Mouse (Mus musculus) gastrocnemius, postnatal 25 days (tissue): Measurements from ENCODE around the gene Ciao2b. TPM values are rescaled to one million over a fixed set of nuclear protein-coding genes. Genes with fewer than 3 reads are reported as not detected.
"Not testable (repeated sequence)": the region's sequence is repeated elsewhere in the genome, so short reads cannot be mapped to it uniquely, and the experiment has no call there.

ENCODE experiments used
- DNase-seq: peaks from one replicate; pipeline ENCODE4 v3.0.0; 2022
- long read RNA-seq, 2 experiments: library from polyadenylated mRNA; stranded (forward); transcript quantifications; one replicate each; pipeline ENCODE4 v2.0.0; 2021
- total RNA-seq, 2 experiments: library from RNA; stranded (reverse); gene quantifications; 1 replicate in 1 of 2; 2 replicates in 1 of 2; pipeline ENCODE4 v1.2.3; 2021

Gene Ciao2b
- total RNA-seq = 10 to 100 TPM; 27.3 to 33.1 TPM
- long read RNA-seq, experiment 1, transcript Ciao2b-203 (5 exons, 918 nt) = major isoform, 64 of 68 reads
- long read RNA-seq, experiment 1, partial matches to known transcripts = 3 of 68 reads
- long read RNA-seq, experiment 1, other reads (novel, unspliced or antisense) = 1 of 68 reads
- long read RNA-seq, experiment 2, transcript Ciao2b-203 (5 exons, 918 nt) = major isoform, 53 of 57 reads
- long read RNA-seq, experiment 2, partial matches to known transcripts = 0 of 57 reads
- long read RNA-seq, experiment 2, other reads (novel, unspliced or antisense) = 4 of 57 reads

GRCm38 (mm10) chr8:104641426-104642323 is at the start of gene Ciao2b:
Gene Ciao2b, minus strand, starts transcription at chr8:104641965.
- DNase-seq = peak; percentile 82

DNA sequence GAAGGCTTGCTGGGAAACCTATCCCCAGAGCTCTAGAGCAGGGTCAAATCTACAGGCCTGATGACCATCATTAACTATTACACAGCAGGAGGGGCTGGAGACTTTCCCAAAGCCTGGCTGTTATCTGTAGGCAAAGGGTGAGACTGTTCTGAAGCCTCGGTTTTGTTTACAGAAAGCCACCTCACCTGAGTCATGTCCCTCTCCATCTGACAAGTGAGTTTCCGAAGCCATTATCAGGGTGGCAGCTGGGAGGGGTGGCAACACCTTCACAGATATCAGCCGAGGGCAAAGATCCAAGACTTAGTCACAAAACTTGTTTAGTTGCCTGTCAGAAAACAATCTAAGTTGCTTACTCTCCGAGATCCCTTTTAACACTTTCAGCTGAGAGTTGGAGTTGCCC is 46.7 kb upstream of the Ciao2b start:
- DNase-seq = no peak

DNA sequence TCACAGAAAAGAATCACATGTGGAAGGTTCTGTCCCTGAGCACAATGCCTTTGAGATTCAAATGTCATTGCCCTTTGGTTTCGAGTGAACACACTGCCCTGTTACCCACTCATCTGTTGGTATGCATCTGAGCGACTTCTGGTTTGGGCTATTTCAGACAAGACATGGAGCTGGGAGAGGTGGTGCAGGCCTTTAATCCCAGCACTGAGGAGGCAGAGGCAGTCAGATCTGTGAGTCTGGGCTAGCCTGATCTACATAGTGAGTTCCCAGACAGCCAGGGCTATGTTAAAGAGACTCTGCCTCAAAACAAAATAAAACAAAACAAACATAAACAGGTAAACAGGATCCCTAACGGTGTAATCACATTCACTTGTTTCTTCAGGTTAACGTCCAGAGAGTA is 13.8 kb upstream of the Ciao2b start:
- DNase-seq = no peak

GRCm38 (mm10) chr8:104654984-104655383 is 13.2 kb upstream of the Ciao2b start:
- DNase-seq = no peak

- not testable (repeated sequence) for DNase-seq
Observed at GRCm38 (mm10) chr8:104644187-104644586, 2.4 kb upstream of the Ciao2b start.

GRCm38 (mm10) chr8:104642324-104642654 is 524 bp upstream of the Ciao2b start:
- DNase-seq = no peak

GRCm38 (mm10) chr8:104640831-104641370 is 864 bp downstream of the Ciao2b start:
- DNase-seq = no peak

- DNase-seq = no peak
Observed at GRCm38 (mm10) chr8:104640241-104640640, 1.5 kb downstream of the Ciao2b start.

DNA sequence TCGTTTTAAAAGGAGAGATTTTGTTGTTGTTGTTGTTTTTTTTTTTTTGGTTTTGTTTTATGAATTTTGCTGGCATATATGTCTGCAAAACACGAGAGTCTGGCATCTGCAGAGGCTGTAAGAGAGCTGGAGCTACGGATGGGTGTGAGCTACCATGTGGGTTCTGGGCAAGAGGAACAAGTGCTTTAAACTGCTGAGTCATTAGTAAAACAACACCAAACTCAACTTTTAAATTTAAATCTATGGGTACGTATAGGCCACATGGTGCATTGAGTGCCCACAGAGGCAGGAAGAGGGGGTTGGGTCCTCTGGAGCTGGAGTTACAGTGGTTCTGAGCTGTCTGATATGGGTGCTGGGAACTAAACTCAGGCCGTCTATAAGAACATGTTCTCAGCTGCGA is 3.8 kb downstream of the Ciao2b start:
- no peak for DNase-seq

- DNase-seq = peak; percentile 30
Observed at GRCm38 (mm10) chr8:104635004-104635710, 6.6 kb downstream of the Ciao2b start.

- peak; percentile 31 for DNase-seq
Observed at GRCm38 (mm10) chr8:104633156-104633744, 8.5 kb downstream of the Ciao2b start.

- peak; percentile 5 for DNase-seq
Observed at GRCm38 (mm10) chr8:104632486-104632885, 9.3 kb downstream of the Ciao2b start.

DNA sequence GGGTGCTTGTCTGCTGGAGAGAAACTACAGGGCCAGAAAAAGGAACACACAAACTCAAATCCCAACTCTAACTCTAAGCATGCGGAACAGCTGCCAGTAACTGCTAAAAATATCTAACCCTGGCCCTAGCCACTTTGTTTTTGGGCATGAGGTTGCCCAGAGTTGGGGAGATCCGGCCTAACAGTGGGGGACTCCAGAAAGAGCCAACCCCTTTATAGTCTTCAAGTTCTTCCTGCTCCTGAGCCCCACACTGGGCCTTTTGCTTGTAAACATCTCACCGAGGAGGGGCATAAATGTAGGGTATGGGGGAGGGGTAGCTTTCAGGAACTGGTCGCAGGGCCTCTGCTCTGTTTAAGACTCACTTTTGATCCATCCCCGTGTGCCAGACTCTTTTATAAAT is 9.8 kb downstream of the Ciao2b start:
- peak; percentile 5 for DNase-seq

DNA sequence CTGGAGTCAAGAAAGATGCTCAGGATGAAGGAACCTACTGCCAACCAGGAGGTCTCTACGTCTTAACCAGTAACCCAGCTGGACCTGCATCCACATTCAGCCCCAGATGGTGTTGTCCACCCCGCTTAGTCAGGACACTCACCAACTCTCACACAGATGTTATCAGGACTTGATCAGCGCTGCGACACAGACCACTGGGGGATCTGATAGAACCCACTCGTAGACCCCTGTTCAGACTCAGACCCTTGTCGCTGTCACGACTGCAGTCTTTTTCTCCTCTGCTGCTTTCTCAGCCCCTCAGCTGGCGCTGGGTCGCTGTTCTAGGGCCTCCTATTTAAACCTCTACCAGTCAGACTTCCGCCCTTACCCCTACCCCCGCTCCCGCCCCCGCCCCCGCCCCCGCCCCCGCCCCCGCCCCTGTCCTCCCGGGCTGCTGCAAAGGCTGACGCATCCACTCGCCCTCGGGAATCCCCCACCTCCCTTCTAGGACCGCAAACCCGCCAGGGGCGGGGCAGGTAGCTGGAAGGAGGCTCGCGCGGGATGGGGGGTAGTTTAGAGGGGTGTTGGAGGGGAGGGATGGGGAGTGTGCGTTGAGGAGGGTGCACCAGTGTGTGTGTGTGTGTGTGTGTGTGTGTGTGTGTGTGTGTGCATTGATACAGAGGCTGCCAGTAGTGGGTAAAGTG is 10.6 kb downstream of the Ciao2b start, which contains the start of gene Rrad:
TSS of gene Rrad (minus strand) at position 347 of the 683 bp plus-strand sequence.
- DNase-seq = peak; percentile 45

DNA sequence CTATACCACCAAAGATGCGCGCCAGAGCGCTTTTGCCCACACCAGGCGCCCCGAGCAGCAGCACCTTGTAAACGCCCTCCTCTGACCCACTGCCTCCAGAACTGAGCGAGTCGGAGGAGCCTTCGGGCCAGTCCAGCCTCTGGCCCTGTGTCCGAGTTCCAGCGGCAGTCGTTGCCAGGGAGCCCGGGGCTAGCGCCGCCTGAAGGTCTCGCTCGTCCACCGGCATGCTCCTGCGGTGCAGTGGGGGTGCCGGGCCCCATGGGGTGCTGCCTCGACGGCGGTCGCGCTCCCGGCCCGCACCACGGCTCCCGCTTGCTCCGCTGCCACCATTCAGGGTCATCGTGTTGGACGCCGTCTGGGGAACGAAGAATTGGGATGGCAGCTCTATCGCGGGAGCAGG is 11.2 kb downstream of the Ciao2b start:
- DNase-seq = peak; percentile 20

- no peak for DNase-seq
Observed at GRCm38 (mm10) chr8:104630111-104630479, 11.7 kb downstream of the Ciao2b start.

- DNase-seq = peak; percentile 39
Observed at GRCm38 (mm10) chr8:104629306-104630110, 12.3 kb downstream of the Ciao2b start.

- DNase-seq = no peak
Observed at GRCm38 (mm10) chr8:104628402-104628801, 13.4 kb downstream of the Ciao2b start.

DNA sequence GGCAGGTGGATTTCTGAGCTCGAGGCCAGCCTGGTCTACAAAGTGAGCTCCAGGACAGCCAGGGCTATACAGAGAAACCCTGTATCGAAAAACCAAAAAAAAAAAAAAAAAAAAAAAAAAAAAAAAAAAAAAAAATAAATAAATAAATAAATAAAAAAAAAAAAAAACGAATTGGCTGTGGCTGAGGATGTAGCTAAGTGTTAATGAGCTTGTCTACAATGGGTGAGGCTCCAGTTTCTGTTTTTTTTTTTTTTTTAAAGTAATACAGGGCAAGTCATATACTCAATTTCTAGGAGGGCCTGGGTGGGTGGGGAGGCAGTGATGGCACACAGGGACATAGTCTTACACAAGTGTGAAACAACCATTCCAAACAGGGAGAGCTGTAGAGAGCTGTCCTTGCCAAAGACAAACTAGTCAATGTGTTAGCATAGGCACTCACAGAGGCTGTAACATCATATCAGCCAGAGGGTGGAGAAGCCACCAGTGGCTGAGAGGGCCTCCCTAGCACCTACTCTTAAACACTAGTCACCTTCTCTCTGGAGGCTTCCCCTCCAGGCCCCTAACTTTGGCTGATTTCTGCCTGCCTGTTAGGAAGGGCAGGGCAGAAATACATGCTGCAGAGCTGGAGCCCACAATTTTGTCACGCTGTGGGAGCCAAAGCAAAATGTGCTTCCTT is 14.6 kb downstream of the Ciao2b start:
- DNase-seq = no peak

DNA sequence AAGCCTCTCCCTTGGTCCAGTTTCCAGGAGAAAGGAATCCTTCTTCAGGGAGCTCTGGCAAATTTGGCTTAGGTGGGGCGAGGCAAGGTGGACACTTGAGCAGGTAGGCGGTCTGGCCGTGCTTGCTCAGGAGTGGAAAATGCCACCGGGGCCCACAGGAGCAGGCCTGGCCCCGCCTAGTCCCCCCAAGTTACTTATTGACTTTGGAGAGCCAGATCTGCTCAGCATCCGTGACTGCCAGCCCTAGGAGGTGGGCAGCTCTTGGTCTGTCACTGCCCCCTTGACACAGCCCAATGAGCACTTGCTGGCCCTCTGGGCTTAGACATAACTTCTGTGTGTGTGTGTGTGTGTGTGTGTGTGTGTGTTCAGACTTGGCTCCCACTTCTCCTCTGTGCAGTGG is 17.6 kb downstream of the Ciao2b start, which contains the start of gene Cdh16:
TSS of gene Cdh16 (minus strand) at position 236 of the 400 bp plus-strand sequence.
- DNase-seq = no peak
